In the genomic region with DNA sequence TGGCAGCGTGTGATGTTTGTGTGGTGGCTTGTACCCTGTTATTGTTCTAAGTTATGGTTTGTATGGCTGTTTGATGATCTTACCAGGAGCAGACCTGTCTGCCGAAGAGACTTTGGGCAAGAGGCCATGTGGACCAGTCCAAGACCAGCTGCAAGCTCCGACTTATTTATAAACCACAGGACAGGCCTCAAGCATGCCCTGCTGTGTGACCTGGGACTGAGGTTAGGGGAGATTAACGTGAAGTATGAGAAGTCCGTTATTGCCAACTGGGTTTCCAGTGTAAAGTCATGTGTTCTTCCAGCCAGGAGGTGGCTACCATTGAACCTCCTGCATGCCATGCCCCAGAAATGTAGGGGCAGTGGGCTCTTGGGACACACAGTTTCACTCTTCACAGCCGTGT, we compare ENCODE assay signal across 31 mouse cellular contexts. TPM values are rescaled to one million over a fixed set of nuclear protein-coding genes. Genes with fewer than 3 reads are reported as not detected.
DNase-seq lines count a peak whose midpoint lies in the region; ATAC-seq and TF ChIP-seq lines count a peak whose summit lies in the region.
"Had no signal": no experiment of that assay in that cellular context is flagged by ENCODE, and none has a peak within 500 bp of the region (broad histone marks: within the 10 kb centered on the region; RNA-seq: fewer than 3 reads in every experiment).

No protein-coding gene starts in this region.

- no peak overlapping the region for H3K9ac ChIP-seq in heart, adult 2 months (ENCODE audit: low read depth, low read length)
- H3K9ac ChIP-seq in kidney, embryonic 16.5 days (replicated peaks; ENCODE audit: low read length) = no peak overlapping the region
- H3K9ac ChIP-seq in neural tube, embryonic 15.5 days (replicated peaks) = no peak overlapping the region
- H3K9ac ChIP-seq: hindbrain, embryonic 12.5 days; limb, embryonic 13.5 days; lung, embryonic 15.5 days; neural tube, embryonic 12.5 days had no signal

- intact Hi-C loops in heart, adult 2 months (cut with DNase I) = no loop called here
- intact Hi-C loops in heart, postnatal 10 days (cut with DNase I) = no loop called here

- no peak for TF ChIP-seq POLR2A in heart, adult 2 months (IDR thresholded peaks at IDR 0.05; ENCODE audit: insufficient read depth, low read depth, low read length)

- no peak for TF ChIP-seq CTCF in heart, adult 2 months (IDR thresholded peaks at IDR 0.05)

- no peak overlapping the region for H3K4me3 ChIP-seq in heart, adult 2 months
- H3K4me3 ChIP-seq in heart, embryonic 10.5 days = no peak overlapping the region
- no peak overlapping the region for H3K4me3 ChIP-seq in kidney, embryonic 16.5 days (ENCODE audit: low read length)
- no peak overlapping the region for H3K4me3 ChIP-seq in neural tube, embryonic 15.5 days (replicated peaks)
- H3K4me3 ChIP-seq: hindbrain, embryonic 12.5 days; left cerebral cortex, adult 2 months; limb, embryonic 13.5 days; lung, embryonic 15.5 days; neural tube, embryonic 12.5 days had no signal

- WGBS in heart, adult 2 months = 50% methylated on average over 6 of the region's 6 CpGs
- WGBS in heart, embryonic 10.5 days = 82% methylated on average over 6 of the region's 6 CpGs
- WGBS in kidney, embryonic 16.5 days = 85% methylated on average over 6 of the region's 6 CpGs
- WGBS in neural tube, embryonic 15.5 days = 89% methylated on average over 6 of the region's 6 CpGs

- no peak overlapping the region for H3K4me2 ChIP-seq in kidney, embryonic 16.5 days (replicated peaks; ENCODE audit: low read depth, low read length)
- H3K4me2 ChIP-seq in neural tube, embryonic 15.5 days = no peak overlapping the region
- H3K4me2 ChIP-seq: hindbrain, embryonic 12.5 days; limb, embryonic 13.5 days; liver, embryonic 11.5 days; lung, embryonic 15.5 days; midbrain, embryonic 11.5 days; neural tube, embryonic 12.5 days had no signal

- H3K36me3 ChIP-seq in heart, adult 2 months (ENCODE audit: control insufficient read depth, insufficient read depth, low read length) = no peaks in the 10 kb centered on the region
- H3K36me3 ChIP-seq in heart, embryonic 10.5 days = no peaks in the 10 kb centered on the region
- no peaks in the 10 kb centered on the region for H3K36me3 ChIP-seq in kidney, embryonic 16.5 days (ENCODE audit: insufficient read depth, low read length)
- H3K36me3 ChIP-seq in neural tube, embryonic 15.5 days = no peaks in the 10 kb centered on the region
- H3K36me3 ChIP-seq: hindbrain, embryonic 12.5 days; limb, embryonic 13.5 days; lung, embryonic 15.5 days; neural tube, embryonic 12.5 days had no signal

- peak; percentile 38 to 63 for DNase-seq in heart, adult 2 months
- no peak for DNase-seq in heart, embryonic 10.5 days (ENCODE audit: low spot score)
- DNase-seq in gastrocnemius, postnatal 10 days = peak; percentile 46
- DNase-seq in heart, postnatal 10 days = peak; percentile 59
- DNase-seq in ovary, adult 18-20 months (ENCODE audit: low spot score) = no peak
- DNase-seq: adrenal gland, postnatal 10 days; cerebellum, adult 11 months; cerebellum, adult 9-10 months; cerebellum, postnatal 36 days; kidney, adult 8-10 months; kidney, postnatal 14 days; lung, postnatal 36 days; thymus, postnatal 4 days had no signal

- H3K27me3 ChIP-seq in heart, adult 2 months (ENCODE audit: control insufficient read depth, insufficient read depth, low read length) = no peaks in the 10 kb centered on the region
- H3K27me3 ChIP-seq in heart, embryonic 10.5 days (ENCODE audit: insufficient read depth, poor library complexity, severe bottlenecking) = no peaks in the 10 kb centered on the region
- H3K27me3 ChIP-seq in kidney, embryonic 16.5 days (ENCODE audit: insufficient read depth, low read length) = no peaks in the 10 kb centered on the region
- no peaks in the 10 kb centered on the region for H3K27me3 ChIP-seq in neural tube, embryonic 15.5 days (replicated peaks)
- H3K27me3 ChIP-seq: hindbrain, embryonic 12.5 days; limb, embryonic 13.5 days; lung, embryonic 15.5 days; neural tube, embryonic 12.5 days had no signal

- H3K79me2 ChIP-seq in heart, adult 2 months (replicated peaks; ENCODE audit: control insufficient read depth, insufficient read depth, low read length) = no peaks in the 10 kb centered on the region

- no peak for ATAC-seq in kidney, embryonic 16.5 days (ENCODE audit: low FRiP score, low TSS enrichment)
- no peak for ATAC-seq in neural tube, embryonic 15.5 days (ENCODE audit: low FRiP score)
- ATAC-seq: forebrain, embryonic 16.5 days; hindbrain, postnatal 0 days; intestine, embryonic 16.5 days; midbrain, embryonic 16.5 days; Patski had no signal

- peak overlapping the region; percentile 51 for H3K27ac ChIP-seq in heart, adult 2 months
- no peak overlapping the region for H3K27ac ChIP-seq in heart, embryonic 10.5 days
- H3K27ac ChIP-seq in kidney, embryonic 16.5 days (ENCODE audit: low read length) = no peak overlapping the region
- no peak overlapping the region for H3K27ac ChIP-seq in neural tube, embryonic 15.5 days (replicated peaks)
- H3K27ac ChIP-seq: hindbrain, embryonic 12.5 days; hindbrain, postnatal 0 days; left cerebral cortex, adult 2 months; limb, embryonic 13.5 days; lung, embryonic 15.5 days; neural tube, embryonic 12.5 days had no signal

- TF ChIP-seq EP300 in heart, adult 2 months (IDR thresholded peaks at IDR 0.05; ENCODE audit: insufficient read depth, low read depth, low read length) = no peak

- H3K4me1 ChIP-seq in heart, adult 2 months (ENCODE audit: control insufficient read depth, insufficient read depth, low read length) = peaks cover 2% of the 10 kb centered on the region; the same call in 1 of the 2 replicates
- H3K4me1 ChIP-seq in heart, embryonic 10.5 days = no peaks in the 10 kb centered on the region
- H3K4me1 ChIP-seq in kidney, embryonic 16.5 days (ENCODE audit: insufficient read depth, low read length) = no peaks in the 10 kb centered on the region
- no peaks in the 10 kb centered on the region for H3K4me1 ChIP-seq in neural tube, embryonic 15.5 days
- H3K4me1 ChIP-seq: hindbrain, embryonic 12.5 days; limb, embryonic 13.5 days; neural tube, embryonic 12.5 days had no signal

- H3K9me3 ChIP-seq in heart, embryonic 10.5 days = no peaks in the 10 kb centered on the region
- H3K9me3 ChIP-seq in kidney, embryonic 16.5 days (ENCODE audit: low read length) = no peaks in the 10 kb centered on the region
- no peaks in the 10 kb centered on the region for H3K9me3 ChIP-seq in neural tube, embryonic 15.5 days (replicated peaks)
- H3K9me3 ChIP-seq: hindbrain, embryonic 12.5 days; limb, embryonic 13.5 days; lung, embryonic 15.5 days; neural tube, embryonic 12.5 days had no signal

RNA-seq across cellular contexts. Expression of a gene that starts 14.5 kb away (rescaled TPM):
- 1 to 10 TPM; 3.1 to 3.2 TPM for total RNA-seq in heart, adult 2 months (2021)
- 4.6 and 5.7 TPM in 2 replicates for polyA plus RNA-seq in heart, adult 2 months (2012; rRNA removed)
- 0.91 and 1.6 TPM in 2 replicates for polyA plus RNA-seq in heart, embryonic 10.5 days (2016; fragmentation: Nextera tagmentation; extraction: Ambion mirVana)
- 1 to 10 TPM; 4.9 to 5.4 TPM for total RNA-seq in gastrocnemius, postnatal 10 days (2021)
- 1 to 10 TPM; 2.5 to 3.0 TPM for total RNA-seq in heart, postnatal 10 days (2021)
- polyA plus RNA-seq in kidney, embryonic 16.5 days (2015; fragmentation: Nextera tagmentation; extraction: Ambion mirVana) = 5.2 and 5.5 TPM in 2 replicates
- polyA plus RNA-seq in neural tube, embryonic 15.5 days (2015; fragmentation: Nextera tagmentation; extraction: Ambion mirVana) = 1.0 and 1.8 TPM in 2 replicates
- total RNA-seq: MEL had no signal

RNA-seq across cellular contexts. Expression of a gene that starts 25.9 kb away (rescaled TPM):
- total RNA-seq in heart, adult 2 months (2021) = 1 to 10 TPM; 3.0 to 3.4 TPM
- 4.1 and 5.2 TPM in 2 replicates for polyA plus RNA-seq in heart, adult 2 months (2012; rRNA removed)
- polyA plus RNA-seq in heart, embryonic 10.5 days (2016; fragmentation: Nextera tagmentation; extraction: Ambion mirVana) = 0.63 and 1.2 TPM in 2 replicates
- 100 to 1,000 TPM; 153 to 155 TPM for total RNA-seq in gastrocnemius, postnatal 10 days (2021)
- under 1 TPM; 0.91 to 0.92 TPM for total RNA-seq in heart, postnatal 10 days (2021)
- polyA plus RNA-seq in kidney, embryonic 16.5 days (2015; fragmentation: Nextera tagmentation; extraction: Ambion mirVana) = 4.9 and 7.5 TPM in 2 replicates
- 2.0 and 4.4 TPM in 2 replicates for polyA plus RNA-seq in neural tube, embryonic 15.5 days (2015; fragmentation: Nextera tagmentation; extraction: Ambion mirVana)
- total RNA-seq: left cerebral cortex, adult 2 months; left cerebral cortex, postnatal 36 days; megakaryocyte, adult 5-6 weeks; MEL had no signal
- polyA plus RNA-seq: forebrain, embryonic 16.5 days; lung, embryonic 15.5 days; midbrain, embryonic 11.5 days; midbrain, embryonic 16.5 days; Patski; small intestine, adult 2 months had no signal

Comparison
In these comparisons a context has a peak if more than half of its experiments do, and no peak if none do; other contexts are left out.
1. DNase-seq: peak in heart, adult 2 months (2 of 2), gastrocnemius, postnatal 10 days (single experiment) and heart, postnatal 10 days (2 of 2); none in heart, embryonic 10.5 days (single experiment) and ovary, adult 18-20 months (single experiment).